Mouse (Mus musculus): ENCODE data around the gene Pqlc3. TPM values are rescaled to one million over a fixed set of nuclear protein-coding genes. Genes with fewer than 3 reads are reported as not detected.
"Not testable (repeated sequence)": the region's sequence is repeated elsewhere in the genome, so short reads cannot be mapped to it uniquely, and the experiment has no call there.

The Pqlc3 gene
- total RNA-seq, 2 experiments from 2014 or later: 1.2 to 1.3 TPM

DNA sequence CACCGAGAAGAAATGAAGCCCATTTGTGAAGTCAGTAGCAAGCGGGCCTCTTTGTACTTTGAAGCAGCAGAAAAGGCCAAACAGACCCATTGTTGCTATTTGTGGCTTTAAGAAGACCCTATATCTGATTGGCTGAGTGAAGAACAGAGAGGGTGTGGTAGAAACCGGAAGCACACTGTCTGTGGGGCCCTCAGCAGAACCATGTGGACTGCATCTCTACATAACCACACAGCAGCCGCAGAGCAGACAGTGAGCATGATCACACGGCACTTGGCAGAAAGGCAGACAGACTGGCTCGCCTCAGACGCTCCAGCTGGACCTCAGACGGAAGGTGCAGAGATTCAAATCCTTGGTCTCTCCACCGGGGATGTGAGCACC, 33.2 kb upstream of the Pqlc3 start:
- DNase-seq (ENCODE audit: extremely low spot score in 1 of 2, low spot score in 2 of 2): peak in 1 of 2 experiments; percentile 28
- Histone ChIP-seq H3K4me3 (no peak overlapping the region), H3K27ac (peak overlapping the region; percentile 56)
- intact Hi-C loops (cut with DNase I): loop anchor here (1.0 to 2.0 kb wide), 2 partner anchors 137 to 224 kb away; no protein-coding TSS in a partner anchor
- no peak for TF ChIP-seq CTCF (IDR thresholded peaks at IDR 0.05)

DNA sequence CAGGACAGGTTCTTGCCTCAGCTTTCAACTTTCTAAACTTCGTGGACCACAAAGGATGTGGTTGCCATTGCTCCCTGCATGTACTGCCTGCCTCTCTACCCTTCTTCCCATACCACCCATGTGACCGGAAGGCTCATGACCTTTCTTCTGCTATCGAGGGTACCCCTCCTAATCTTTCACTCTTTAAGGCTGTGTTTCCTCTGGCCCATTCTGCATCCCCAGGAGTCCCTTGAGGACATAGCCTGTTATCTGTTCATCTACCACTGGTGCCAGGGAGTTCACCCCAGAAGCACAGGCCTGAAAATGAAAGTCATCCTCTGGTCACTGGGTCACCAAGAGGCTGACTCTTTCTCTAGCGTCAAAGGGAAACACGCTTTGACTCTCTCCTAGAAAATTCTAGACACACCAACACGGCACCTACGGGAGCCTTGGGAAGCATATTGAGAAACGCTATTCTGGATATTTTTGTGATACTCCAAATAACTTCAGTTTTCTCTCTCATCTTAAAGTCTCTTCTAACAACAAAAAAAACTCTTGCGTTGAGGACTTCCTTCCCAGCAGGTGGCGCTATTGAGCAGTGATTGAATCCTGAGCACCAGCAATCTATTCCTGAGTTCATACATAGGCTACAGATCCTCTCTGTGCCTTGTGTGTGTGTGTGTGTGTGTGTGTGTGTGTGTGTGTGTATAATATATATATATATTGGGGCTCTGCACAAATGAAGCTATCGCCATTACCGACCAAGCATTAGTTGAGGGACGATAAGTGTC, 32.7 kb upstream of the Pqlc3 start:
- peak; percentile 71 for TF ChIP-seq CTCF (IDR thresholded peaks at IDR 0.05)
- intact Hi-C loops (cut with DNase I): loop anchor here (1.0 to 2.0 kb wide), 2 partner anchors 138 to 224 kb away; no protein-coding TSS in a partner anchor
- peak; percentile 81 to 82 for DNase-seq (ENCODE audit: extremely low spot score in 1 of 2, low spot score in 2 of 2)
- no peak overlapping the region for H3K4me3 ChIP-seq
- H3K27ac ChIP-seq: no peak overlapping the region; the same call in 1 of the 2 replicates

DNA sequence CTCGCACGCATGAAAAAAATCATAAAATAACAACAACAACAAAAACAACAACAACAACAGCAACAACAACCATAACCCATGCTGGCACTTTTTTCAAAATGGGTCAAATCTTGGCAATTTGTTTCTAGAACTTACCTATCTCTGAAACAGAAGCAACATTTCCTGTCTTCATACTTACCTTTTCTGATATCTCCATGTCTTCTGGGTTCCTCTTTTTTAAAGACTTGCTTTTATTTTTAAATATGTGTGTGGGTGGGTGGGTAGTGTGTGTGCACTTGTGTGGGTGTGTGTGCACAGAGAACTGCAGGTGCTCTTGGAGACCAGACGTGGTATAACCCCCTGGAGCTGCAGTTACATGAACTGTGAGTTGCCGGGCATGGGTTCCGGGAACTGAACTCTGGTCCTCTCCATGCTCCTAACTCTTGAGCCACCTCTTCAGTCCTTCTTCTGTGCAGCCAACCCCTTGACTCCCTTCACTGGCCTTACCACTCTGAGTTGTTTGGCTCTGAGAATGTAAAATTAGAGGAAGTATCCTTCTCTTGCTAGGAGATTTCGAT, 24.4 kb upstream of the Pqlc3 start:
- Histone ChIP-seq H3K4me3 (no peak overlapping the region), H3K27ac (no peak overlapping the region)
- no peak for DNase-seq (ENCODE audit: extremely low spot score in 1 of 2, low spot score in 2 of 2)
- TF ChIP-seq CTCF (IDR thresholded peaks at IDR 0.05): no peak
- intact Hi-C loops (cut with DNase I): no loop called here

GRCm38 (mm10) chr12:17022145-17022544, 21.9 kb upstream of the Pqlc3 start:
- H3K27ac ChIP-seq: no peak overlapping the region
- no peak for TF ChIP-seq CTCF (IDR thresholded peaks at IDR 0.05)
- no peak overlapping the region for H3K4me3 ChIP-seq
- intact Hi-C loops (cut with DNase I): no loop called here
- no peak for DNase-seq (ENCODE audit: extremely low spot score in 1 of 2, low spot score in 2 of 2)

DNA sequence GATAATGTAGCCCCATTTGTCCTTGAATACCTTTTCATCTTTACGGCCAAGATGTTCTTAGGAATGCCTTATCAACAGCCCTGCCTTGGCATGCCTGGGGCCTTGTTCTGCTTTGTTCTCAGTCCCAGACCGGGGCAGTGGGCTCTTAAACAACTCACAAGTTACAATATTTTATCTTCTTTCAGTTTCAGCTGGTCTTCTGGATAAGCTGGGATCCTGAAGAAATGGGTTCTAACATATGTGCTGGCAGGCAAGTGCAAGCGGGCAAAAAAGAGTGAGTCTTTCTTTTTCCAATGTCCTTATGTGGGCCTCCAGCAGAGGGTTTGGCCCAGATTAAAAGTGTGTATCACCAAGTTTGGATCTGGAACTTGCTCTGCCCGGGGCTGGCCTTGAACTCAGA, 20.9 kb upstream of the Pqlc3 start:
- H3K27ac ChIP-seq; DNase-seq (ENCODE audit: extremely low spot score in 1 of 2, low spot score in 2 of 2); H3K4me3 ChIP-seq; intact Hi-C loops (cut with DNase I): not testable (repeated sequence)

DNA sequence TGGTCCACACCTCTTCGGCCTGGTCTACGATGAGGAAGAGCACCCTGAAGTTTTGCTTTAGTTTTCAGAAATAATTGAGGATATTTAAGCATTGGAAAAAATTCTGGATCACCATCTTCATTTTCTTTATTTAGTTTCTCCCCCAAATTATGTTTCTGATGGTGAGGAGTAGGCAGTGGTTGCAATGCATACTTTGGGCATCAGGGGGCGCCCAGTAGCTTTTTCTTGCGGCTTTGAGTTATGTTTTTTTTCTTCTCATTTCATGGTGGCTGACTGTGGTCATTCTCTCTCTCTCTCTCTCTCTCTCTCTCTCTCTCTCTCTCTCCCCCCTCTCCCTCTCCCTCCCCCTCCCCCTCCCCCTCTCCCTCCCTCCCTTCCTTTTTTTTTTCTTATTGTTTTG, 18.3 kb upstream of the Pqlc3 start:
- peak; percentile 63 to 83 for DNase-seq (ENCODE audit: extremely low spot score in 1 of 2, low spot score in 2 of 2)
- TF ChIP-seq CTCF (IDR thresholded peaks at IDR 0.05): peak; percentile 74
- no peak overlapping the region for H3K27ac ChIP-seq
- intact Hi-C loops (cut with DNase I): loop anchor here (2.0 kb wide), 1 partner anchor 238 kb away; no protein-coding TSS in a partner anchor
- no peak overlapping the region for H3K4me3 ChIP-seq

- DNase-seq (ENCODE audit: extremely low spot score in 1 of 2, low spot score in 2 of 2): no peak
- Histone ChIP-seq H3K27ac (no peak overlapping the region), H3K4me3 (no peak overlapping the region)
- TF ChIP-seq CTCF (IDR thresholded peaks at IDR 0.05): no peak
- intact Hi-C loops (cut with DNase I): no loop called here
Observed at GRCm38 (mm10) chr12:17015711-17016110, 15.5 kb upstream of the Pqlc3 start.

- no peak overlapping the region for H3K4me3 ChIP-seq
- H3K27ac ChIP-seq: no peak overlapping the region
- intact Hi-C loops (cut with DNase I): loop anchor here (5.0 kb wide), 2 partner anchors 185 to 295 kb away; no protein-coding TSS in a partner anchor
- DNase-seq (ENCODE audit: extremely low spot score in 1 of 2, low spot score in 2 of 2): no peak
- TF ChIP-seq CTCF (IDR thresholded peaks at IDR 0.05): no peak
Observed at GRCm38 (mm10) chr12:17012067-17012899, 12.1 kb upstream of the Pqlc3 start.

DNA sequence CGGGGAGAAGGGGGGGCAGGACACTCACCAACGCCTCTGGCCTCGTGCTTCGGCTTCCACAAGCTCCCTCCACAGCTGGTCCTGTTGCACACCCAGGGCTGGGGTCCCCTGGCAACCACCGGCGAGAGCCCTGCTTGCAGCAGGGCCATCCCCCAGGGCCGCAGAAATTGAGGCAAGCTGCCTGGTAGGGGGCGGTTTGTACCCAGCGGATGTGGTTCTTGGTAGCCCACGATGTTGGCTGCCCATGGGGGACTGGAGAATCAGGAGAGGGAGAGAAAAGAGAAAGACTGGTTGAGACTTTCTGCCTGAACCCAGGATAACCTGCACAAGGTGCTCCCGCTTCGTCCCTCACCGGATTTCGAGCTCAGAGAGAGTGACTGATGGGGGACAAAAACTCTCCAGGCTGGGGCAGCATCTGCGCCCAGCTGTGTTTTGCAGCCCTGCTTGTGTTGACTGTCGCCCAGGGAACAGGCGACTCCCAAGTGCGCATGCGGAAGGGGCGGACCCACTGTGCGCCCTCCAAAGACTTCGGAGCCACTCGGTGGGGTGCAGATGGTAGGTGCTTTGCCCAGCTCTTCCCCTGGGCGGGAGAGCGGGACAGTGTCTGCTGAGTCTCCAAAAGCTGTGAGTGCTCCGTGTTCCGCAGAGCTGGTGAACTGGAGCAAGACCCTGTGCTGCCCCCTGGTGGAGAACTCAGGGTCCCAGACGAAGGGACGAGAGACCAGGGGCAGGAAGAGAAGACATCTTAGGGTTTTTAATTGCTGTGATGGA, 11.1 kb upstream of the Pqlc3 start, which contains the start of gene 2410004P03Rik:
TSS of gene 2410004P03Rik (minus strand) at position 628 of the 771 bp plus-strand sequence.
- TF ChIP-seq CTCF (IDR thresholded peaks at IDR 0.05): peak; percentile 69
- Histone ChIP-seq H3K27ac (no peak within 1 kb of the TSS), H3K4me3 (peak within 1 kb of the TSS; percentile 39)
- peak; percentile 66 to 69 for DNase-seq (ENCODE audit: extremely low spot score in 1 of 2, low spot score in 2 of 2)
- intact Hi-C loops (cut with DNase I): loop anchor here (1.0 to 5.0 kb wide), 3 partner anchors 184 to 294 kb away; no protein-coding TSS in a partner anchor

GRCm38 (mm10) chr12:17009466-17009865, 9.3 kb upstream of the Pqlc3 start:
- TF ChIP-seq CTCF (IDR thresholded peaks at IDR 0.05): no peak; the same call in 1 of the 2 replicates
- no peak for DNase-seq (ENCODE audit: extremely low spot score in 1 of 2, low spot score in 2 of 2)
- H3K27ac ChIP-seq: no peak overlapping the region
- H3K4me3 ChIP-seq: no peak overlapping the region
- intact Hi-C loops (cut with DNase I): no loop called here

GRCm38 (mm10) chr12:17001211-17001610, 1.0 kb upstream of the Pqlc3 start:
- DNase-seq (ENCODE audit: extremely low spot score in 1 of 2, low spot score in 2 of 2): no peak
- H3K27ac ChIP-seq: no peak overlapping the region
- H3K4me3 ChIP-seq: no peak overlapping the region
- intact Hi-C loops (cut with DNase I): no loop called here
- no peak for TF ChIP-seq CTCF (IDR thresholded peaks at IDR 0.05)

Data from left cerebral cortex, adult 2 months (tissue).